Mouse (Mus musculus) right cerebral cortex, adult 2 months (tissue): ENCODE data around the gene Scfd1.
A peak's percentile ranks its signal among the peaks of the same experiment; 100 is the strongest.

Experiments used
- DNase-seq, 2 experiments: peaks; one replicate each; pipeline ENCODE4 v3.0.0; 2021 to 2022; ENCODE audit warnings: low spot score in 2 of 2

The Scfd1 gene

GRCm38 (mm10) chr12:51377003-51377887, at the start of gene Scfd1:
Scfd1 (plus strand) TSS chr12:51377510.
- DNase-seq, result peak; percentile 95 to 96

DNA sequence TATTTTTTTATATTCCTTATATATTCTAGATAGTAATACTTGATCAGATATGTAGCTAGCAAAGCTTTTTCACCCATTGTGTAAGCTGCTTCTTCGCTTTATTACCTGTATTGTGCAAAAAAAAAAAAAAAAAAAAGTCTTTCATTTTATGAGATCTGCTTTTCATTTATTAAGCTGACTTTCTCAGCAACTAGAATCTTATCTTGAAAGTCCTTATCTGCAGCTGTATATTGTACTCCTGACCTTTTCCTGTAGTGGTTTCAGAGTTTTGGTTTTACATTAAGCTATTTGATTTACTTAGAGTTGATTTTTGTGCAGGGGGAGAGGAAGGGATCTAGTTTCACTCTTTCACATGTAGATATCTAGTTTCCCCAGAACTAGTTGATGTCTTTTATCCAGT, 40.3 kb upstream of the Scfd1 start:
- DNase-seq, result no peak

GRCm38 (mm10) chr12:51346121-51346520, 31.2 kb upstream of the Scfd1 start:
- no peak for DNase-seq

GRCm38 (mm10) chr12:51347988-51348697, 29.2 kb upstream of the Scfd1 start, which contains the start of gene G2e3:
G2e3 (plus strand) TSS chr12:51348061.
- DNase-seq, result peak; percentile 83 to 85

DNA sequence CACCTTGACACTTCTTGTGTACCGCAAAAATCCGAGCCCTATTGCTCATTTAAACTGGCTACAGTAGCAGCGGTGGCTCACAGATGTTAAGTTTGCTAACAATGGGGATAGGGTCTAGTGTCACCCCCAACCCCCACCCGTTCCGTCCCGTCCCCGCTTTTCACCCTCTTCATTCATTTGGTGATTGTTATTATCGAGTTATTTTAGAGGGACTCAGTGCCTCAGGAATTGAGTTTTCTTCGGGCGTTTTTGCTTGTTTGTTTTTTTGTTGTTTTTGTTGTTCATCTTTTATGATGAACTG, 28.7 kb upstream of the Scfd1 start:
- DNase-seq, result no peak

GRCm38 (mm10) chr12:51355296-51355695, 22.0 kb upstream of the Scfd1 start:
- no peak for DNase-seq

GRCm38 (mm10) chr12:51361294-51361693, 16.0 kb upstream of the Scfd1 start:
- no peak for DNase-seq

- DNase-seq, result no peak
Measured at GRCm38 (mm10) chr12:51362898-51363297, 14.4 kb upstream of the Scfd1 start.

DNA sequence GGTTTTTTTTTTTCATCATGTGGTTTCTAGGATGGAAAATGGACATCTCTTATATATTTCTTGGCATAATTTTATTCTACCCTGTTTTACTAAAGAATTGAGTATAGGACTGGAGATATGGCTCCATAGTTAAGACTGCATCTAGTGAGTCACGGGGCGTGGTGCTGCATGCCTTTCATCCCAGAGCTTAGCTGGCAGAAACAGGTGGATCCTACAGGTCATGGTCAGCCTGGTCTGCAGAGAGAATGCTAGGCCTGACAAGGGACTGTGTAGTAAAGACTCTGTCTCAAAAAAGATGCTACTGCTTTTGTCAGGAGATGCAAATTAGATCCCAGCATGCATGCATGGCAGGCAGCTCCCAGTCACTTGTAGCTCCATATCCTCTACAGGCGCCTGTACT, 8.8 kb upstream of the Scfd1 start:
- no peak for DNase-seq

- DNase-seq, result no peak
Measured at GRCm38 (mm10) chr12:51377888-51378190, 529 bp downstream of the Scfd1 start.

- no peak for DNase-seq
Measured at GRCm38 (mm10) chr12:51399871-51400270, 22.6 kb downstream of the Scfd1 start.

DNA sequence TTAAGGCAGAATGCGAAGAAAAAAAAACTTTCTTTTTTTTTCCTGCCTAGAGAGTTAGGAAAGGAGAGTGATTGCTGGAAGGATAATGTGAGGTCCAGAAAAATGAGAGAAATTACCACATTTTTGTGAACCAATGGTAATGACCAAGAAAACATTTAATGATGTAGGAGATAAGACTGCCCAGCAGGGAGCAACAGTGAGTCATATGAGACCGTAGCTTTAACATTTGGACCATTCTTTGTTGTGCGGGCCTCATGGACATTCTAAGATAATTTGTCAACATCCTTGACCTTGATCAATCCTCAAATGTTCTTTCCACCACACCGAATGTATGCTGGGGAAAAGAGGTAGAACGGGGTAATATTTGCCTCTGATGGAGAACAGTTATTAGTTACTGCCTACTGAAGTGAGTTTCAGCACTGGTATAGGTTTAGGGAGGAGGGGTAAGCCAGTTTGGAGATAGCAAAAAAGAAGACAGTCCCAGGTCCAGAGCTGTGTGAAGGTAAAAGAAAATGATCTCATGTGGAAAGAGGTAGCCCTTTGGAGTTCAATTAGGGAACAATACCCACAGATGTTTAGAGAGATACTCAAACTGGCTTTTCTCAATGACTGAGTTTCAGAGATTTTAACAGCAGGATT, 24.9 kb downstream of the Scfd1 start:
- DNase-seq, result peak in 1 of 2 experiments; percentile 29

GRCm38 (mm10) chr12:51403987-51404586, 26.8 kb downstream of the Scfd1 start:
- no peak for DNase-seq

DNA sequence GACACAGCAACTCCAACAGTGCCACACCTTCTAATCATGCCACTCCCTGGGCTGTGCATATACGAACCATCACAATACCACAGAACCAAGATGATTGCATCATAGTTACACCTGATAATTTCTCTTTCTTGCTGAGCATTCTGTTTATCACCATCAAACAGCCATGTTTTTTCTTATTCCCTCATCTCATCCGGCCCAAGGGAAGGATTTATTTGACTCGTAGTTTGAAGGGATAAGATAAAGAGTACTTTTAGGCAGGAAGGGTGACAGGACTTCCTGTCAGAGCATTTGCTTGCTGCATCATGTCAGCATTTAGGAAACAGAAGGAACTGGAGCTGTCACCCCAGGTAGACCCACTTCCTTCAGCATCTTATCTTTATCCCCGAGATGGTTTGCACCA, 34.1 kb downstream of the Scfd1 start:
- no peak for DNase-seq

DNA sequence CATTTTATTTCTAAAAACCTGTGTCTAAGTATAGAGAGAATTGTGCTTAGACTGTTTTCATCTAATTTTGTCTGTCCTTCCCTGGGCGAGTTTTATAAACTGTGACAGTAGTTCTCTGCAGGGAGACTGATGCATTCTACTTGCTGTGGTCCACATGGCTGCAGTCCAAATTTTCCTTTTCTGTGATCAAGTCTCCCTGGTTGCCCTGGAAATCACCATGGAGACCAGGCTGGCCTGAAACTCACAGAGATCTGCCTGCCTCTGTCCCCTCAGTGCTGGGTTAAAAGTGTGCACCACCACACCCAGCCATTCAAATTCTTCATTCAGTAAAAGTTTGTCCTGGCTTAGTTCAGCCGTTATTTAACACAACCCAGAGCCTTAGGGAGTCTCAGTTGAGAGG, 60.2 kb downstream of the Scfd1 start:
- DNase-seq, result peak in 1 of 2 experiments; percentile 17

DNA sequence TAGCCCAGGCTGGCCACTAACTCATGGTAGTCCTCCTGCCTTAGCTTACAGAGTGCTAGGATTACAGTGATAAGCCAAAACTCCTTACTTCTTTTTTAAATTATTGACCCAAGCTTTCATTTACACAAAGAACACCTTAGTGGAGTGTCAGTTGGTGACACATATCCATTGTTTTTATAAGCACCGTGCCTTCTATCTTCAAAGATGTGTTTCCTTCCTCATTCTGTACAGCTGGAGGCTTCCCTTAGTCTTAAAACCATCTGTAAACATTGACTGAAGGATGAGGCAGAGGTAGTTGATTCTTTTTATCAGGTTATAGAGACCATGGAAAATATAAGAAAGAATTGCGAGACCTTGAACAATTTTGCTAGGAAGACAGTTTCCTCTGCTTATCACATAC, 61.0 kb downstream of the Scfd1 start:
- DNase-seq, result no peak

DNA sequence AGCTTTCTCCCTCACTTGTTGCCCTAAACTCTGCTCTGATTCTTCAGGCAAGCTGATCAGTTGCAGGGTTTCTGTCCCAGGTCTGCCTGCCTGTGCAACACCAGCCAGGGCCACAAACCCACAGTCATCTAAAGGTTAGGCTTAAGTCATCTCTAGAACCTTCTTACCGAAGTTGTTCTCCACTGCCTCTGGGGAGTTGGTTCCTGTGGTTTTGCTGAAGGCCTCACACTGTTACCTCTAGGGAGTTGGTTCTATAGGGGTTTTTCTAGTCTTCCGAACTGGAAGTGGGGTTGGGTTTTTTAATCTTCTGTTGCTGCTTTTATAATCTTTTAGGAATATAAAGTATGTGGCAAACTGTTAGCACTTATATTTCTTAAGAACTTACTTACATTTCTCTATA, 72.0 kb downstream of the Scfd1 start:
- no peak for DNase-seq

DNA sequence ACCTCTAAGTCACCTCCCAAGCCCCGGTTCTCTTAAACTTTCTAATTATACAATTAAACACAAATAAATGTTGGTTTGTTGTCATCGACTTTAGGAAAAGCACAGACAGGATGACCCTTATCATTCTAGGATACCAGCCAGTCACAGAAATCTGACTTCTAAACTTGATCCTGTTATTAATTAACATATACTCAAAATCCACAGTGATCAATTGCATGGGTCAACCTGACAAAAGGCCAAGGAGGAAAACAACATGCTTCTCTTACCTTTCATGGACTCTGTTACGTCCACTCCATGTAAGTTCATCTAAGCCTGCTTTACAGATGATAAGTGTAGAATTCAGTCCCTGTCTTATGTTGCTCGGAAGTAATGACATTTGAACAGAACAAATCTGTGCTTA, 93.6 kb downstream of the Scfd1 start:
- no peak for DNase-seq

GRCm38 (mm10) chr12:51481246-51481645, 103.9 kb downstream of the Scfd1 start:
- DNase-seq, result no peak

GRCm38 (mm10) chr12:51492040-51492439, 114.7 kb downstream of the Scfd1 start:
- no peak for DNase-seq

DNA sequence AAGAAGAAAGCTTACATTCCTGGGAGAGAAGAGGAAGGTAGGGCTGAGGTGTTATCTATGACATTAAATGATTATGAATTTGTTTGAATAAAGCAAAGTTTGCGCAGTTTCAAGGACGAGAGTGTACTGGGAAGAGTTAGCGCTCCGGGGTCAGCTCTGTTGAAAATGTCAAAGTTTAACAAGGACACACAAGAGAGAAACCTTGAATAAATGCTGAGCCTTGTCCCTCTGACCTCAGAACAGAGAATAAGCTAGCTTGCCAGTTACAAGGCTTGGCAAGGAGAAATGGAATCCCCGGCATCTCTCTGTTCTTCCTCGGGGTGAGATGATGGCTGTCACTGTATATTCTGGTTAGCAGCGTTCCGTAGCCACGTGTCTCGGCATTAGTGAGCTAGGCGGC, 116.2 kb downstream of the Scfd1 start:
- no peak for DNase-seq

DNA sequence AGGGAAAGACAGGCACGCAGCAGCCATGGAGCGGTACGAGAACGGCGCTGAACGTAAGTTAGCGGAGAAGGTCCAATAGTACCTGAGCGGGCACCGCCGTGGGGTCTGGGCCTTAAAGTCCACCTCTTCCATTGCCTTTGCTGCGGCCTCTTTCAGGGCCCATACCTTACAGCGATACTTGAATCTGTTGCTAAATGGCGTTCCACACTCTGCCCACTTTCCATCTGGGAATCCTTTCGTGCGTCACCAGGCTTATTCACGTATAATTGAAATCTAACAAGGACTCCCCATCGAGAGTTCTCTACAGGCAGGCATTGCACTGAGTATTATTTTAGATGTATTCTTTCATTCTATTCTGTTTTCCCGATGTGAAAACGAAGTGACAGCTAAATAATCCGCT, 117.3 kb downstream of the Scfd1 start:
- DNase-seq, result peak; percentile 58 to 72
